Mouse (Mus musculus) cerebellum, postnatal 4 days (tissue): Measurements from ENCODE around the gene Prc1.
A peak's percentile ranks its signal among the peaks of the same experiment; 100 is the strongest.
"Not testable (repeated sequence)": the region's sequence is repeated elsewhere in the genome, so short reads cannot be mapped to it uniquely, and the experiment has no call there.

ENCODE experiments used
- DNase-seq, 2 experiments: peaks; one replicate each; pipeline ENCODE4 v3.0.0; 2022; ENCODE audit warnings: low spot score in 2 of 2, mixed read lengths in 1 of 2

Gene Prc1

DNA sequence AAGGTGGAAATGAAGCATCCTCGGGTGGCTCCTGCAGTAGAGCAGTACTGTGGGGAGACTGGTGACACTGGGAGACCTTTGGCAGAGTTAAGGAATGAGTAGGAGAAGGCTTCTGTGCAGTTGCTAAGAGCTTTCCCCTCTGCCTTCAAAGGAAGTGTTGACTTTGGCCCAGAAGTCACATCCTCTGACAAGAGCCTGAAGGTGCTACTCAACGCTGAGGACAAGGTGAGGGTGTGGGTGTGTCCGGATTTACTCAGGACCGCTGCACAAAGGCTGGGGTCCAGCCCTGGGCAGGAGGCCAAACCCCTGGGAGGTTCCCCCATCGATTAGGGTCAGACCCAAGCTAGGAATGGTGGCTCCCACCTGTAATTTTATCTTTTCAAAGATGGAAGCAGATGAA is 9.9 kb upstream of the Prc1 start:
- DNase-seq, result no peak

DNA sequence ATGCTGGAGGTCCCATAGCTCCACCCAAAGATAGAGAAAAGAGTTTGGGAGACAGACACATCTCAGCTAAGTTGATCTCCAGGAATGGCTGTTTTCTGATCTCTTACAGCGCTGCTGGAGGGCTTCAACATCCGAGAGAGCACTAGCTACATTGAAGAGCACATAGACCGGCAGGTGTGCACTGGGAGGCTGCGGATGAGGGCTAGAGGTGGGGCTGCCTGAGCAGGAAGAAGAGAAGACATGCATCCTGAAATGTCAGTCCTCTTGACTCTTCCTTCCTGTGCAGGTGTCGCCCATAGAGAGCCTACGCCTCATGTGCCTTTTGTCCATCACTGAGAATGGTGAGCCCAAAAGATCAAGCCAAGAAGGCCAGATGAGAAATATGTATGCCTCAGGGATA is 8.5 kb upstream of the Prc1 start:
- no peak for DNase-seq

DNA sequence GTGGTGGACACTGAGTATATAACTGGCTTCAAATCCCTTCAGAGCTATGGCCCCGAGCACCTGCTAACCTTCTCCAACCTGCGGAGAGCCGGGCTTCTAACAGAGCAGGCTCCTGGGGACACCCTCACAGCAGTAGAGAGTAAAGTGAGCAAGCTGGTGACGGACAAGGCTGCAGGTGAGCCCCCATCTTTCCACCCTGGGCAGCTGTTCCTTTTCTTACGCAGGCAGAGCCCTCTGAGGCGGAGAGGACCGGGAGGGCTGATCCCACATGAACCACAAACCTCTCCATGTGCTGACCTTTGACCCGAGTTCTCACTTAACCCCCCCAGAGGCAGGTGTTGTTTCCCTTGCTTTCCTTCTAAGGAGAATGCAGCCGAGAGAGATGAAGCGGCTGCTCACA is 6.5 kb upstream of the Prc1 start:
- no peak for DNase-seq

DNA sequence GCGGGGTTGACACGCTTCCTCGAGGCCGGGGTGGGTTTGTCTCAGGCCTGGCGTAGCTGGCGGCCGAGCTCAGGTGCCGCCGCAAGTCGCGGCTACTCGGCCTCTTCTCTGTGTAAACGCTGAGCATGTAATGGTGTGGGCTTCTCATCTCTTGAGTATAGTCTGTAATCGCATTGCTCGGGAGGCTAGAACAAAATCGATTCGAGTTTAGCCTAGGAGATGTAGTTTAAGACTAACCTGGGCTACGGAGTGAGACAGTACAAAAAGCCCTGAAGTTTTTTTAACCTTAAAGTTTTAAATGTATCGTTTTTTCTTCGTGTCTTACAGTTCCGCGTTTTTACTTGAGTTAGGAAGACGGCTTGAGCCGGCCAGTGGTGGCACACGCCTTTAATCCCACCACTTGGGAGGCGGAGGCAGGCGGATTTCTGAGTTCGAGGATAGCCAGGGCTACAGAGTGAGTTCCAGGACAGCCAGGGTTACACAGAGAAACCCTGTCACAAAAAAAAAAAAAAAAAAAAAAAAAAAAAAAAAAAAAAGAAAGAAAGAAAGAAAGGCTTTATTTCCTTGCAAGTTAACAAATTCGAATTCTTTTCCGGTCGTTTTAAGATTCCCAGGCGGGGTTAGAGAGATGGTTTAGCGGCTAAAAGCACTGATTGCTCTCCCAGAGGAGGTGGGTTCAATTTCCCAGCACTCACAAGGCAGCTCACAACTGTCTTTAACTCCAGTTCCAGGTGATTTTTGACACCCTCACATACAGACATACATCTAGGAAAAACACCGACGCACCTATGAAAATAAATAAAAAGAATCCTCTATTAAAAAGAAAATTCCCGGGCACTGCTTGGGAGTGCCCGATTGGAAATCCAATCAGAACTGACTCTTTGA is 756 bp downstream of the Prc1 start:
- DNase-seq, result no peak

DNA sequence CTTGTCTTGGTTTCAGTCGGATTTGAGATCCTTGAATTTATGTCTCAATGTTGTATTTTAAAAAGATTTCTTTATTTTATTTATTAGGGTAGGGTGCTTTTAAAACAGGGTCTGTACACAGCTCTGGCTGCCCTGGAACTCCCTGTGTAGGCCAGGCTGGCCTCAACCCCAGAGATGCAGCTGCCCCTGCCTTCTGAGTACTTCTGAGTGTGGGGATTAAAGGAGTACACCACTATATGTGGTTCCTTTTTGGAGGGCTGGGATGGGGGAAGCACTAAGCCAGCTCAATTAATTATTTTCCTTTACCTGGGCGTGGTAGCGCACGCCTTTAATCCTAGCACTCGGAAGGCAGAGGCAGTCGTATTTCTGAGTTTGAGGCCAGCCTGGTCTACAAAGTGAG is 2.2 kb downstream of the Prc1 start:
- no peak for DNase-seq

DNA sequence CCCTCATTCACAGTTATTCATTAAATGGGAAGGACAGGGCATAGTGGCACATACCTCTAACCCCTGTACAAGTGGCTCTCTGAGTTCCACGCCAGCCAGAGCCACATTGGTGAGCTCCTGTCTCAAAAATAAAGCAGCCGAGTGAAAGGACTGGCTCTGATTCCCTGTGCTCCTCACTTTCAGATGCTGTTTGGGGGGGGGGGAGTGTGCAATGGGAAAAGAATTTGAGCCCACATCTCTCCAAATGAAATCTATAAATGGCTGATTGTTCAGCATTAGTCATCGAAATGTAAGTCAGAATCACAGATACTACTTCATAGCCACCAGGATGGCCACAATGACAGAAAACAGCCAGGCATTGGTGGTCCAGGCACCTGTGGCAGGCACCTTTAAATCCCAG is 2.8 kb downstream of the Prc1 start:
- no peak for DNase-seq

DNA sequence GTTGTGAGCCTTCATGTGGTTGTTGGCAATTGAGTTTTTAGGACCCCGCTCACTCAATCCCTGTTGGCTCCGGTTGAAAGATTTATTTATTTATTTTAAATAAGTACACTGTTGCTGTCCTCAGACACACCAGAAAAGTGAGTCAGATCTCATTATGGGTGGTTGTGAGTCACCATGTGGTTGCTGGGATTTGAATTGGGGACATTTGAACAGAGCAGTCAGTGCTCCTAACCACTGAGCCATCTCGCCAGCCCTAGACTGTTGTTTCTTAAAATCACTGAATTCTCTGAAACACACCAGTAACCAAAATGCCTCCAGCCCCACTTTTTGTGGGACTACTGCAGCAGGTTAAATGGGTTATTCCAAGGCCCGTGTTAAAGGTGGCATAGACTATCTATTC is 4.5 kb downstream of the Prc1 start:
- DNase-seq, result no peak

DNA sequence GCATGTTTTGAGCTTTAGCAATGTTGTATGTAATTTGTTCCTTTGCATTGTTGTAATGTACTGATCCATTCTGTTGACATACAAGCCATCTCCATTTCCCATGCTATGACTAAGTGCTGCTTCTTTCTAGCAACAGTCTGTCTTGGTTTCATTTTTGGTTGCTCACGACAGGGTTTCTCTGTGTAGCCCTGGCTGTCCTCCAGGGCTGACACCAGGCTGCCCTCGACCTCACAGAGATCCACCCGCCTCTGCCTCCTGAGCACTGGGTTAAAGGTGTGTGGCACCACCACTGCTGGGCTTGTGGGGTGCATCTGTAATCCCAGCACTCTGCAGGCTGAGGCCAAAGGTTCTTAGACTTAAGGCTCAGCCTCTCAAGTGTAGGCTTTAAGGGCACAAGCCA is 5.3 kb downstream of the Prc1 start:
- no peak for DNase-seq

DNA sequence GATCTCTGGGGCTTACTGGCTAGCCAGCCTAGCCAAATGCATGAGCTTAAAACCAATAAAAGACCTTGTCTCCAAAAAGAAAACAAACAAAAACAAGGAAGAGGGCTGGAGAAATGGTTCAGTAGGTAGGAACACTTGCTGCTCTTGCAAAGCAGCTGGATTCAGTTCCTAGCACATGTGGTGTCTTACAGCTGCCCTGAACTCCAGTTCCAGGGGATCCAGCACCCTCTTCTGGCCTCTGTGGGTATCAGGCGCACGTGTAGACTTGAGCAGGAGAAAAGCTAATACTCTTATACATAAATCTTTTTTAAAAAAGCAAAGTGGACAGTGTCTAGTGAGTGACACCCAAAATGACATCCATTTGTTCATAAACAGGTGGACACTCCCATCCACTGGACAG is 7.3 kb downstream of the Prc1 start:
- no peak for DNase-seq

DNA sequence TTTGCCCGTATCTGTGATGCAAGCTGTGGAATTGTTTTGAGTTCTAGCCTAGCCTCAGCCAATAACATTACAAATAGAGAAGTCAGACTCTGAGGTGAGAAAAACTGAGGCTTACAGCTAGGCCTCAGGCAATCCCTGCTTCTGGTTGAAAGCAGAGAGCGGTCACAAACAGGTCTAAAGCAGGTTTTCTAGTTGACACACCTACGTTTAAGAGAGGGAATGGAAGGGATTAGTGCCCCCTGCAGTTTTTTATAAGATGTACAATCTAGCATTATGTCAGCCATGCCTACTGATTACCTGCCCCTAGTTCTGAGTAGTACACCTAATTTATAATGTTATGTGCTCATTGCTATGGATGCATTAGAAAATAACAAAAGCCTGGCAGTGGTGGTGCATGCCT is 13.5 kb downstream of the Prc1 start:
- DNase-seq, result no peak

DNA sequence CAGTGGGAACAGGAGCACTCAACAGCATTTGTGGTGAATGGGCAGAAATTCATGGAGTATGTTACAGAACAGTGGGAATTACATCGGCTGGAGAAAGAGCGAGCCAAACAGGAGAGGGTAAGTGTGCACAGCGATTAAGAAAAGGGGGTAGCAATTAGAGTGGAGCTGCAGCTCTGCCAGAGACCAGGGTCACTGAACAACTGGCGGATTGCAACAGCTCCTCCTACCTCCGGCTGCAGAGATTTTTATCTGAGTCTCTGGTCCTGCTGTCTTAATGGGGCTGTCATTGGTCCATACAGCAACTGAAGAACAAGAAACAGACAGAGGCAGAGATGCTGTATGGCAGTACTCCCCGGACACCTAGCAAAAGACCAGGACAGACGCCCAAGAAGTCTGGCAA is 16.5 kb downstream of the Prc1 start:
- DNase-seq, result no peak

DNA sequence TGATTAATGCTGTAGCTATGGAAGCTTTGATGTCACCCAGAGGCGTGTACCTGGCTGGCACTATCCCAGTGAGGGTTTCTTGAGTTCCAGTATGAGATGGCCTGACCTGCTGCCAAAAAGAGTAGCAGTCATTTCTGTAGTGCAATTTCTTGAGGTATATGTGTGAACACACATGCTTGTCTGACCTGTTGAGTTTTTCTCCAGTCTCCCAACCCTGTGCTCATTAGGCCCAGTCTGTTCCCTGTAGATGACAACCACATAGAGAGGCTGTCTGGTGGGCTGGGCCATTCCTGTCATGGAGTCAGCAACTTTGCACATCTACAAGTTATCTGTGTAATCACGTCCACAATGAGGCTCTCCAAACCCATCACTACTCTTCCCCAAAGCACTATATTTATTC is 21.5 kb downstream of the Prc1 start:
- no peak for DNase-seq

DNA sequence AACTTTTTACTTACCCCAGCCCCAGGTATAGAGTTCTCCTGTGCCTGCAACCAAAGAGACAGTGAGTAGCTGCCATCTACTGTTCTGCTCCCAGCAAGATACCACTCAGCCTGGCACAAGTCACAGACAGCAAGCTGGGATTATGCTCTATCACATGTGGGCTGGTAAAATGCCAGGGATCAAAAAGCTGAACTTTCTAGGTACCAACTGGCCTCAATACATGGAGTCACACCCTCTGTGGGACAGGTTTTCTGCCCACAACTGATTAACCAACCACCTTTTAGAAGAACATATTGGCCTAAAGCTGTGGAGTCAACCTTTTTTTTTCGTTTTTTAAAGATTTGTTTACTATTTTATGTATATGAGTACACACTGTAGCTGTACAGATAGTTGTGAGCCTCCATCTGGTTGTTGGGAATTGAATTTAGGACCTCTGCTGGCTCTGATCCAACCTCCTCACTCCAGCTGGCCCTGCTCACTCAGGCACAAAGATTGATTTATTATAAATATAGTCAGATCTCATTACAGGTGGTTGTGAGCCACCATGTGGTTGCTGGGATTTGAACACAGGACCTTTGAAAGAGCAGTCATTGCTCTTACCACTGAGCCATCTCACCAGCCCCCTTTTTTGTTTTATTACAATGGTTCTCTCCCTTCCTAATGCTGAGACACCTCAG is 23.3 kb downstream of the Prc1 start:
- DNase-seq, result no peak

DNA sequence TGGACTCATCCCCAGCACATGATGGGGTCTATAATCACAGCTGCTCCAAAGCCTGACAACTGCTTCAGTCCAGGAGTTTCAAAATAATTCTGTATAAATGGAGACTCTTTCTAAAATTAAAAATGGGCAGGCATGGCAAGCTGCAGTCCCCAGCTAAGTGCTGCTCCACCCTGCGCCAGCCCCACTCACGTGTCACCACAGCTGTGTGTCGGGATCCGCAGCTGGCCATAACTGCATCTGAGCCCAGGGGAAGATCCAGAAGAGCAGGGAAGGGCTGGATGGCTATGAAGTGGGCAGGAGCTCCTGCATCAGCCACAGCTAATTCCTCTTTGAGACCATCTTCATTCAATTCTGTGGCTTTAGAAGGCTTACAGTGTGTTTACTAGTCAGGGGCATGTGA is 24.4 kb downstream of the Prc1 start:
- no peak for DNase-seq

DNA sequence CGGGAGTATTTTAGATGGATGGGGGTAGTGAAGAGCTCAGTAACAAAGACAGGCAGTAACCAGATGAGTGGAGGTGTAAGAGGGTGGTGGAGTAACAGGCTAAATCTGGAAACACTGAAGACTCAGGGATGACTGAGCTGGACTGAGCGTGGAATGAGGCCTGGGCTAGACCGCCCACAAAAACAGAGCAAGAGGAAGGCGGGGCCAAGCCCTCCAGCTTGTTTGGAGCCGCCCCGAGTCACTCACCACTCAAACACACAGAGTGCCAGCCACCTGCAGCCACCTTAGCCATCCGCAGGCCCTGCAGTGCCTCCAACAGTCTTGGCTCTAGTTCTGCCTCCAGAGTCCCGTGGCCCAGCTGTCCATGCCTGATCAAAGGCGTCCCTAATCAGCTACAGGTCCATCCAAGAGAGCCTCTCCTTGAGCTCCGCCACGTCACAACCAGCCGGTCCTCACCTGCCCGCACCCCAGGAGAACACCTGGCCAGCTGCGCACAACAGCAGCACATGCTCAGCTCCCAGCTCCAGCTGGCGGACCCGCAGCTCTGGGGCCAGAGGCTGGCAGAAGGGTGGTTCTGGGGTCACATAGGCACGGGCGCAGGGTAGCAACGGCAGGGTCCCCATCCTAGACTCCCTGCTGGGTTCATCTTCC is 25.7 kb downstream of the Prc1 start:
- DNase-seq, result no peak

DNA sequence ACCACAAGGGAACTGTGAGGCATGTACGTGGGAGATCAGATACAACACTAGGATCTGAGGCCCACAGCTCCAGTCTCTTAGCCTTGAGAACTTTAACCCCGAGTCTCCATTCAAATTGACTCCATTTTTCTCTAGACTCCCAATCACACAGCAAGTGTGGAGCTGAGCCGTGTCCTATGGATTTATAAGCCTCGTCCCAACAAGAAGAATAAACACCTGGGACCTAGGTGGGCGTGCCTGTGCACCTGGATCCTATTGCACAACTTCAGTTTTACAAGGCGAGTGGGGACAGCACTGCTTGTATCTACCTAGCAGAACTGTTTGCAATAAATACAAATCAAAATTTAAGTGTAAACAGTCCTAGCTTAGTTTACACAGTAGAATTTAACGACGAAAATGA is 29.1 kb downstream of the Prc1 start:
- DNase-seq, result no peak

DNA sequence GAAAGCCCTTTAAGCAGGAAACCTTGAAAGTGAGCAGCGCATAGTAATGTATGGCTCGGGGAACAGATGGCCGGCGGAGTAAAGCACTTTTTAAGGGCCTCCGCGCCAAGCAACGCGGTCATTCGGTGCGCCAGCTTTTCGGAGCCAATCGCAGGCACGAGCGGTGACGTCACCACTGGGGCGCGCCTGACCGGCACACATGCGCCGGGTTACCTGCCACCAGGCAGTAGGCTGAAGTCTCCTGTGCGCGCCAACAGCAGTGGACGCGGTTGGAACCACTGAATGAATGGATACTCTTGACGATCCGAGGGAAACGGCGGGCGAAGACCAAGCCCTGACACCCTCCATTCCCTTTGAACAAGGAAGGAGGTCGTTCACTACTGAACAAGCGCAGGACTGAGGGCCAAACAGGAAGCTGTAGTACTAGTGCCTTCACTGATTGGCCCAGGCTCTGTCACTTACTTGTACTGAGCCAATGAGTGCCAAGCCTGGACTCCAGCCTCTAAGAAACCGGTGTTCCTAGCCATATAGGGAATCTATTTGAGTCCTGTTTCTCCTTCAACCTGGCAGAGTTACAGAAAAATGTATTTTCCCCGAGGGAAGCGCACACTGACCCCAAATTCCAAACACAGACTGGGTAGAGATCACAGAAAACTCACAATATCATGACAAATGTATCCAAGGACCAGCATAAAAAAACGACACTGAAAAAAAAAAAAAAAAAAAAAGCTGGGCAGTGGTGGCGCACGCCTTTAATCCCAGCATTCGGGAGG is 30.0 kb downstream of the Prc1 start, which contains the start of gene Rccd1:
Rccd1 (minus strand) TSS at position 412 of the 773 bp plus-strand sequence.
- peak; percentile 88 to 96 for DNase-seq

DNA sequence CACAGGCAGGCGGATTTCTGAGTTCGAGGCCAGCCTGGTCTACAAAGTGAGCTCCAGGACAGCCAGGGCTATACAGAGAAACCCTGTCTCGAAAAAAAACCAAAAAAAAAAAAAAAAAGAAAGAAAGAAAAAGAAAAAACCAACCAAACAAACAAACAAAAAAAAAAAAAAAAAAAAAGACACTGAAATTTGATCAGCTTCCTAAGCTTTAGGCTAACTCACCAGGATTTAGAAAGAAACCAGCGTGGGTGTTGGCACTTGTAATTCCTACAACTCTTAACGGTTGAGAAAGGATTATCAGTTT is 30.5 kb downstream of the Prc1 start:
- not testable (repeated sequence) for DNase-seq

DNA sequence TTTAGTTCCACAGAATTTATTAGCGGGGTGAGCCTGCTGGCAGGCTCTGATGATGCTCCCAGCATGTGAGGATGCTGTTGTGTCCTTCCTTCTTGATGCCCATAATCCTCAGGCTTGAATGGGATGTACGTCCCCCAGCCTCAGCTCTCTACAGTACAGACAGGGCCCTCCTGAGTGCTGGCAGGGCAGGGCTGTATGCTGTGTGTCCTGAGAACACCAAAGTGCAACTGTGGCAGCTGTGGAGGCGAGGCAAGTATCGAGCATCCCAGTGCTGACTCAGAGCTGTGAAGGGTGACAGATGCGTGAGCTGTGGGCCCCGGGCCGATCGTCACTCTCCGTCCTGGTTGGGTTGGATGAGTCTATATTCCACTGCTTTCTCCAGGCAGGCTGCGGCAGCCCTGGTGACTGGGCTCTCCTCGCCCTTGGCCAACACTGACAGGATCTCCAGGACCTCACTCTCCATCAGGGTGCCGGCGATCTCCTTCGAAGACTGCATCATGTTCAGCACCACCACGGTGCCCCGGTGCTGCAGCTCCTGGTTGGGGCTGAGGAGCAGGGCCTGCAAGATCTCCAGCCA is 31.1 kb downstream of the Prc1 start:
- no peak for DNase-seq

DNA sequence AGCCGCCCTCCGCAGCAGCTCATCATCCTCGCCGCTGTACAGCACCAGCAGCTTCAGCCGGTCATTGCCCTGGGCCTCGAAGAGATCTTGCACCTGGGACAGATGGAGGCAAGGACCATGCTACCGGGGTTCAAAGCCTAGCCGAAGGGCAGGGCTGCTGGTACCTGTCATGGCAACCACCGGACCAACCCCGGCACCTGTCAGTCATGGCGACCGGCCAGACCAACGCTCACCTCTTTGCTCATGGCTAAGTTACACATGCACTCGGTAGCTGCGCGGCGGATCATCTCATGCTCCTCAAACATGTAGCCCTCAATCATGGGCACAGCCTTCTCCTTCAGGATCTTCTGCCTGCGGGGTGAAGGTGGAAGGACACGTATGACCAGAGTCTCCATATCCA is 31.8 kb downstream of the Prc1 start:
- no peak for DNase-seq

DNA sequence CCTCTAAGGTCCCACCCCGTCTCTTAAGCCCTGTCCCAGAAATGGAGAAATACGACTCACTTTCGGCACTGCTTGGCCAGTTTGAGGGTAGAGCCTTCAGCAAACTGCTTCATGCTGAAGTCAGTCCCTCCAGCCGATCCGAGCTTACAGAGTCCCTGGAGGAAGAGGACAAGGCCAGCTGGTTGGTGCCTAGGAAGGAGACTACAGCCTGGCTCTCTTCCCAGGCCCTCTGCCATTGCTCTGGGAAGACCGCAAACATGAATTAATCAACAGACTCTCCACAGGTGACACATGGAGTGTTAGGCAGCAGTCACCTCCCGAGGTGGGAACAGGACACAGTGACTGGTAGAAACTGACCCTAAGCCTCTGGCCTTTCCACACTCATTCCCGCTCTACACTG is 36.0 kb downstream of the Prc1 start:
- DNase-seq, result no peak

DNA sequence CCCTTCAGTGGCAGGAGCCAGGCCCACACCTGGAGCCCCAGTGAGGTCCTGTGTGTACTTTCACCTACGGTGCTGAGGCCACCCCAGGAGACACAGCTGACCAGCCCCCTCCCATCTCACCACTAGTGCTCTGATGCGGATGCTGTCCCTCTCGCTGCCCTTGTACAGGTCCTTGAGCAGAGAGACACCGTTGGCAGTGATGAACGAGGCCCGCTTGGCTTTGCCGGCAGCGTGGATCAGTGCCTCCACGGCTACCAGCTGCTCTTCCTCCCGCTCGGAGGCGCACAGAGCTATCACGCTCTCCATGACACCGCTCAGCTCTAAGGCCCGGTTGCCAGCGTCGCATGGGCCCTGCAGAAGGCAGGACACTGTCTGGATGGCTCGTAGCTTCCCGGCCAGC is 37.2 kb downstream of the Prc1 start:
- no peak for DNase-seq
